Comparison of ENCODE assay signal across 12 mouse cellular contexts in genomic region chr14:16519588-16520167, GRCm38 (mm10).
DNase-seq lines count a peak whose midpoint lies in the region; ATAC-seq and TF ChIP-seq lines count a peak whose summit lies in the region.
"Had no signal": no experiment of that assay in that cellular context is flagged by ENCODE, and none has a peak within 500 bp of the region (broad histone marks: within the 10 kb centered on the region; RNA-seq: fewer than 3 reads in every experiment).

No protein-coding gene starts in this region.

- TF ChIP-seq CTCF in kidney, postnatal 0 days (IDR thresholded peaks at IDR 0.05; ENCODE audit: low read depth) = peak; percentile 31; the same call in 1 of the 2 replicates
- TF ChIP-seq CTCF in kidney, adult 2 months (conservative IDR thresholded peaks at IDR 0.05; ENCODE audit: insufficient read depth, insufficient read length, low read depth, low read length) = no peak

- no peak overlapping the region for H3K27ac ChIP-seq in kidney, postnatal 0 days
- H3K27ac ChIP-seq in kidney, adult 2 months (ENCODE audit: insufficient read depth, low read depth, low read length) = no peak overlapping the region

- 57% methylated on average over 8 of the region's 8 CpGs for WGBS in kidney, postnatal 0 days
- WGBS in kidney, adult 2 months = 68% methylated on average over 8 of the region's 8 CpGs

- no peaks in the 10 kb centered on the region for H3K36me3 ChIP-seq in kidney, postnatal 0 days (ENCODE audit: insufficient read depth, low read length)
- no peaks in the 10 kb centered on the region for H3K36me3 ChIP-seq in kidney, adult 2 months (ENCODE audit: control insufficient read depth, insufficient read depth, low read length)
- H3K36me3 ChIP-seq: heart, embryonic 12.5 days had no signal

- no peak overlapping the region for H3K4me2 ChIP-seq in kidney, postnatal 0 days (ENCODE audit: low read length)
- H3K4me2 ChIP-seq: heart, embryonic 12.5 days had no signal

- no peaks in the 10 kb centered on the region for H3K9me3 ChIP-seq in kidney, postnatal 0 days (replicated peaks; ENCODE audit: low read length)
- H3K9me3 ChIP-seq: heart, embryonic 12.5 days had no signal

- peak; percentile 39 for DNase-seq in kidney, postnatal 0 days (ENCODE audit: low spot score)
- DNase-seq in kidney, adult 2 months = no peak
- peak; percentile 66 for DNase-seq in right cerebral cortex, adult 18-20 months
- no peak for DNase-seq in right cerebral cortex, postnatal 4 days
- DNase-seq in ovary, postnatal 36 days (ENCODE audit: low spot score) = no peak
- DNase-seq in thymus, postnatal 4 days = no peak
- DNase-seq: adrenal gland, postnatal 25 days; cerebellum, adult 11 months; kidney, adult 11 months; thymus, adult 2 months had no signal

- no peak overlapping the region for H3K4me3 ChIP-seq in kidney, postnatal 0 days (replicated peaks; ENCODE audit: low read depth, low read length)
- H3K4me3 ChIP-seq in kidney, adult 2 months (ENCODE audit: insufficient read depth, low read depth, low read length) = no peak overlapping the region
- H3K4me3 ChIP-seq: heart, embryonic 12.5 days had no signal

- no peak for ATAC-seq in kidney, postnatal 0 days (replicated peaks; ENCODE audit: low FRiP score, low read depth)
- ATAC-seq in common myeloid progenitor, adult 5-6 weeks (replicated peaks; ENCODE audit: low read depth, poor library complexity, severe bottlenecking) = peak; percentile 58; the same call in 1 of the 2 replicates

- H3K4me1 ChIP-seq in kidney, postnatal 0 days (replicated peaks; ENCODE audit: insufficient read depth, low read length) = peaks cover 6% of the 10 kb centered on the region; the same call in 1 of the 2 replicates
- peaks cover 5% of the 10 kb centered on the region; the same call in 1 of the 2 replicates for H3K4me1 ChIP-seq in kidney, adult 2 months (ENCODE audit: control insufficient read depth, insufficient read depth, low read length)

- TF ChIP-seq POLR2A in kidney, adult 2 months (IDR thresholded peaks at IDR 0.05; ENCODE audit: low read depth, low read length) = no peak

- H3K27me3 ChIP-seq in kidney, postnatal 0 days (ENCODE audit: insufficient read depth, low read length) = no peaks in the 10 kb centered on the region
- no peaks in the 10 kb centered on the region for H3K27me3 ChIP-seq in kidney, adult 2 months (replicated peaks; ENCODE audit: control insufficient read depth, insufficient read depth, low read length)
- H3K27me3 ChIP-seq: heart, embryonic 12.5 days had no signal

- H3K9ac ChIP-seq in kidney, postnatal 0 days (ENCODE audit: low read depth, low read length) = no peak overlapping the region
- H3K9ac ChIP-seq: heart, embryonic 12.5 days had no signal

Comparison
In these comparisons a context has a peak if more than half of its experiments do, and no peak if none do; other contexts are left out.
1. DNase-seq: peak in kidney, postnatal 0 days (single experiment) and right cerebral cortex, adult 18-20 months (single experiment); none in kidney, adult 2 months (single experiment), right cerebral cortex, postnatal 4 days (single experiment), ovary, postnatal 36 days (single experiment) and thymus, postnatal 4 days (single experiment).